Mouse (Mus musculus): Measurements from ENCODE around the gene Nup155.

DNA sequence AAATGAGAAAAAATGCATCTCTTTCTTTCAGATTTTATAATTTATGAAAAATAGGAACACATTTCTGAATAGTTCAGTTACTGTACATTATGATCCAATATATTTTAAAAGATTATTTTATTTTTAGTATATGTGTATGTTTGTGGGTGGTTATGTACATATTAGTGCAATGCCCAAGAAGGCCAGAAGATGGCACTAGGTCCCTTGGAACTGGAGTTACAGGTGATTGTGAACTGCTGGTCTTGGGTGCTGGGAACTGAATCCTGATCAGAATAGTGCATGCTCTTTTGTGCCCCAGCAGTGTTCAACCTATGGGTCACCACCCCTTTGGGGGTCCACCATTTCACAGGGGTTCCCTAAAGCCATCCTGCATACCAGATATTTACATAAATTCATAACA lies 91.2 kb downstream of the Nup155 start:
- TF ChIP-seq CTCF (conservative IDR thresholded peaks at IDR 0.05; ENCODE audit: insufficient read depth, insufficient read length, low read depth, low read length) (peak; percentile 34; the same call in 1 of the 2 replicates), POLR2A (IDR thresholded peaks at IDR 0.05; ENCODE audit: low read depth, low read length) (no peak)
